Mouse (Mus musculus): ENCODE measurements around the gene Zfr. TPM values are rescaled to one million over a fixed set of nuclear protein-coding genes. Genes with fewer than 3 reads are reported as not detected.
A peak's percentile ranks its signal among the peaks of the same experiment; 100 is the strongest.
"Not testable (repeated sequence)": the region's sequence is repeated elsewhere in the genome, so short reads cannot be mapped to it uniquely, and the experiment has no call there.

Zfr gene
- polyA plus RNA-seq, 1 experiment from 2014 or later: 114 TPM

- H3K9me3 ChIP-seq (replicated peaks): no peaks in the 10 kb centered on the region
- H3K4me1 ChIP-seq: no peaks in the 10 kb centered on the region
- 73% methylated on average over 4 of the region's 4 CpGs for WGBS
- no peaks in the 10 kb centered on the region for H3K27me3 ChIP-seq
- H3K27ac ChIP-seq (replicated peaks): no peak overlapping the region
- ATAC-seq (ENCODE audit: insufficient number of reproducible peaks, low FRiP score, low TSS enrichment, low read depth): no peak
- H3K4me3 ChIP-seq (replicated peaks): no peak overlapping the region
- no peak overlapping the region for H3K9ac ChIP-seq
- H3K4me2 ChIP-seq (replicated peaks): no peak overlapping the region
- no peaks in the 10 kb centered on the region for H3K36me3 ChIP-seq
These were observed 9.4 kb upstream of the Zfr start for GRCm38 (mm10) chr15:12108200-12108599.

GRCm38 (mm10) chr15:12108922-12109321 is 8.7 kb upstream of the Zfr start:
- H3K9ac ChIP-seq; H3K36me3 ChIP-seq; ATAC-seq (ENCODE audit: insufficient number of reproducible peaks, low FRiP score, low TSS enrichment, low read depth); H3K27ac ChIP-seq (replicated peaks); H3K4me2 ChIP-seq (replicated peaks); H3K4me3 ChIP-seq (replicated peaks); H3K9me3 ChIP-seq (replicated peaks); H3K27me3 ChIP-seq; H3K4me1 ChIP-seq: not testable (repeated sequence)
- 87% methylated on average over 3 of the region's 3 CpGs for WGBS

- no peak overlapping the region for H3K9ac ChIP-seq
- no peaks in the 10 kb centered on the region for H3K9me3 ChIP-seq (replicated peaks)
- ATAC-seq (ENCODE audit: insufficient number of reproducible peaks, low FRiP score, low TSS enrichment, low read depth): no peak; the same call in 1 of the 2 replicates
- 51% methylated on average over 7 of the region's 7 CpGs for WGBS
- H3K4me3 ChIP-seq (replicated peaks): no peak overlapping the region
- H3K27ac ChIP-seq (replicated peaks): no peak overlapping the region
- no peaks in the 10 kb centered on the region for H3K27me3 ChIP-seq
- H3K36me3 ChIP-seq: no peaks in the 10 kb centered on the region
- H3K4me2 ChIP-seq (replicated peaks): no peak overlapping the region
- H3K4me1 ChIP-seq: 0 out of 2 replicates have a peak, but pooled peaks cover 3% of the 10 kb centered on the region
These were observed 6.4 kb upstream of the Zfr start for GRCm38 (mm10) chr15:12111232-12111631.

GRCm38 (mm10) chr15:12113411-12113810 is 4.2 kb upstream of the Zfr start:
- H3K9me3 ChIP-seq (replicated peaks): no peaks in the 10 kb centered on the region
- H3K9ac ChIP-seq: no peak overlapping the region
- ATAC-seq (ENCODE audit: insufficient number of reproducible peaks, low FRiP score, low TSS enrichment, low read depth): no peak
- no peak overlapping the region for H3K27ac ChIP-seq (replicated peaks)
- H3K27me3 ChIP-seq: no peaks in the 10 kb centered on the region
- H3K4me3 ChIP-seq (replicated peaks): no peak overlapping the region
- H3K4me1 ChIP-seq: peaks cover 8% of the 10 kb centered on the region; the same call in 1 of the 2 replicates
- no peak overlapping the region for H3K4me2 ChIP-seq (replicated peaks)
- no peaks in the 10 kb centered on the region for H3K36me3 ChIP-seq
- 67% methylated on average over 2 of the region's 2 CpGs for WGBS

GRCm38 (mm10) chr15:12114546-12114945 is 3.1 kb upstream of the Zfr start:
- no peaks in the 10 kb centered on the region for H3K9me3 ChIP-seq (replicated peaks)
- no peak overlapping the region for H3K4me3 ChIP-seq (replicated peaks)
- peaks cover 12% of the 10 kb centered on the region; the same call in 1 of the 2 replicates for H3K4me1 ChIP-seq
- H3K4me2 ChIP-seq (replicated peaks): no peak overlapping the region
- H3K36me3 ChIP-seq: no peaks in the 10 kb centered on the region
- 59% methylated on average over 6 of the region's 6 CpGs for WGBS
- ATAC-seq (ENCODE audit: insufficient number of reproducible peaks, low FRiP score, low TSS enrichment, low read depth): no peak
- H3K27ac ChIP-seq (replicated peaks): no peak overlapping the region
- H3K27me3 ChIP-seq: no peaks in the 10 kb centered on the region
- no peak overlapping the region for H3K9ac ChIP-seq

GRCm38 (mm10) chr15:12115722-12116230 is 1.9 kb upstream of the Zfr start:
- ATAC-seq (ENCODE audit: insufficient number of reproducible peaks, low FRiP score, low TSS enrichment, low read depth): no peak
- H3K27me3 ChIP-seq: no peaks in the 10 kb centered on the region
- H3K9ac ChIP-seq: no peak overlapping the region
- peaks cover 15% of the 10 kb centered on the region; the same call in 1 of the 2 replicates for H3K4me1 ChIP-seq
- H3K4me2 ChIP-seq (replicated peaks): no peak overlapping the region
- 31% methylated on average over 6 of the region's 6 CpGs for WGBS
- no peaks in the 10 kb centered on the region for H3K36me3 ChIP-seq
- no peaks in the 10 kb centered on the region for H3K9me3 ChIP-seq (replicated peaks)
- no peak overlapping the region for H3K4me3 ChIP-seq (replicated peaks)
- H3K27ac ChIP-seq (replicated peaks): no peak overlapping the region

- Histone ChIP-seq H3K27ac (replicated peaks) (peak overlapping the region; percentile 85), H3K4me1 (peaks cover 15% of the 10 kb centered on the region)
- ATAC-seq (ENCODE audit: insufficient number of reproducible peaks, low FRiP score, low TSS enrichment, low read depth): no peak
These were observed 431 bp downstream of the Zfr start for GRCm38 (mm10) chr15:12118093-12118431.

GRCm38 (mm10) chr15:12118432-12119128 is 949 bp downstream of the Zfr start:
- peak overlapping the region; percentile 99 for H3K9ac ChIP-seq
- under 1% methylated on average over 38 of the region's 61 CpGs for WGBS
- ATAC-seq (ENCODE audit: insufficient number of reproducible peaks, low FRiP score, low TSS enrichment, low read depth): peak; percentile 48
- peaks cover 15% of the 10 kb centered on the region for H3K4me1 ChIP-seq
- H3K36me3 ChIP-seq: no peaks in the 10 kb centered on the region
- H3K4me3 ChIP-seq (replicated peaks): peak overlapping the region; percentile 80
- peak overlapping the region; percentile 69 for H3K4me2 ChIP-seq (replicated peaks)
- no peaks in the 10 kb centered on the region for H3K27me3 ChIP-seq
- H3K27ac ChIP-seq (replicated peaks): peak overlapping the region; percentile 85
- no peaks in the 10 kb centered on the region for H3K9me3 ChIP-seq (replicated peaks)

More at GRCm38 (mm10) chr15:12118093-12118431, 431 bp downstream of the Zfr start:
- H3K27me3 ChIP-seq: no peaks in the 10 kb centered on the region
- H3K4me2 ChIP-seq (replicated peaks): peak overlapping the region; percentile 69; the same call in 1 of the 2 replicates
- H3K4me3 ChIP-seq (replicated peaks): peak overlapping the region; percentile 80
- H3K9ac ChIP-seq: peak overlapping the region; percentile 99
- H3K36me3 ChIP-seq: no peaks in the 10 kb centered on the region
- H3K9me3 ChIP-seq (replicated peaks): no peaks in the 10 kb centered on the region
- under 1% methylated on average over 22 of the region's 43 CpGs for WGBS

- peak overlapping the region; percentile 99 for H3K9ac ChIP-seq
- peaks cover 15% of the 10 kb centered on the region for H3K4me1 ChIP-seq
- H3K27ac ChIP-seq (replicated peaks): peak overlapping the region; percentile 85
- H3K9me3 ChIP-seq (replicated peaks): no peaks in the 10 kb centered on the region
- H3K36me3 ChIP-seq: no peaks in the 10 kb centered on the region
- H3K4me2 ChIP-seq (replicated peaks): peak overlapping the region; percentile 69
- 7% methylated on average over 7 of the region's 7 CpGs for WGBS
- H3K27me3 ChIP-seq: no peaks in the 10 kb centered on the region
- ATAC-seq (ENCODE audit: insufficient number of reproducible peaks, low FRiP score, low TSS enrichment, low read depth): no peak
- H3K4me3 ChIP-seq (replicated peaks): peak overlapping the region; percentile 80
These were observed 1.5 kb downstream of the Zfr start for GRCm38 (mm10) chr15:12119129-12119466.

GRCm38 (mm10) chr15:12124913-12125312 is 7.3 kb downstream of the Zfr start:
- ATAC-seq (ENCODE audit: insufficient number of reproducible peaks, low FRiP score, low TSS enrichment, low read depth): no peak
- WGBS: 94% methylated on average over 1 of the region's 1 CpGs
- no peak overlapping the region for H3K27ac ChIP-seq (replicated peaks)
- peaks cover 9% of the 10 kb centered on the region; the same call in 1 of the 2 replicates for H3K36me3 ChIP-seq
- H3K4me3 ChIP-seq (replicated peaks): no peak overlapping the region
- no peaks in the 10 kb centered on the region for H3K27me3 ChIP-seq
- H3K4me1 ChIP-seq: peaks cover 3% of the 10 kb centered on the region; the same call in 1 of the 2 replicates
- H3K9me3 ChIP-seq (replicated peaks): no peaks in the 10 kb centered on the region
- H3K4me2 ChIP-seq (replicated peaks): no peak overlapping the region
- H3K9ac ChIP-seq: no peak overlapping the region

- not testable (repeated sequence) for H3K9me3 ChIP-seq (replicated peaks); H3K27me3 ChIP-seq; H3K27ac ChIP-seq (replicated peaks); H3K9ac ChIP-seq; H3K4me3 ChIP-seq (replicated peaks); H3K4me1 ChIP-seq; H3K4me2 ChIP-seq (replicated peaks); ATAC-seq (ENCODE audit: insufficient number of reproducible peaks, low FRiP score, low TSS enrichment, low read depth); H3K36me3 ChIP-seq
- 87% methylated on average over 3 of the region's 3 CpGs for WGBS
These were observed 13.2 kb downstream of the Zfr start for GRCm38 (mm10) chr15:12130871-12131270.

- WGBS: 41% methylated on average over 1 of the region's 1 CpGs
- no peak overlapping the region for H3K27ac ChIP-seq (replicated peaks)
- H3K9me3 ChIP-seq (replicated peaks): no peaks in the 10 kb centered on the region
- no peak overlapping the region for H3K4me3 ChIP-seq (replicated peaks)
- no peak overlapping the region for H3K9ac ChIP-seq
- H3K27me3 ChIP-seq: no peaks in the 10 kb centered on the region
- no peaks in the 10 kb centered on the region for H3K4me1 ChIP-seq
- ATAC-seq (ENCODE audit: insufficient number of reproducible peaks, low FRiP score, low TSS enrichment, low read depth): no peak
- peaks cover 8% of the 10 kb centered on the region for H3K36me3 ChIP-seq
- H3K4me2 ChIP-seq (replicated peaks): no peak overlapping the region
These were observed 16.9 kb downstream of the Zfr start for GRCm38 (mm10) chr15:12134546-12134945.

Data from embryonic facial prominence, embryonic 15.5 days (tissue).